Mouse (Mus musculus) natural killer cell, adult 2 months (primary cell): ENCODE data around the gene Sptlc2.

Source experiments
- DNase-seq, 2 experiments: peaks; one replicate each; pipeline ENCODE4 v3.0.0; 2022; ENCODE audit warnings: low spot score in 2 of 2

Sptlc2 gene

GRCm38 (mm10) chr12:87388122-87388774 lies at the start of gene Sptlc2:
Sptlc2 (minus strand) TSS chr12:87388355.
- peak; percentile 99 for DNase-seq

- no peak for DNase-seq
Observed at GRCm38 (mm10) chr12:87428885-87429284, 40.7 kb upstream of the Sptlc2 start.

- no peak for DNase-seq
Observed at GRCm38 (mm10) chr12:87428295-87428694, 40.1 kb upstream of the Sptlc2 start.

- no peak for DNase-seq
Observed at GRCm38 (mm10) chr12:87426354-87427031, 38.3 kb upstream of the Sptlc2 start.

GRCm38 (mm10) chr12:87424516-87424915 lies 36.4 kb upstream of the Sptlc2 start:
- DNase-seq, result no peak

GRCm38 (mm10) chr12:87423700-87424099 lies 35.5 kb upstream of the Sptlc2 start:
- no peak for DNase-seq

GRCm38 (mm10) chr12:87421708-87422507 lies 33.8 kb upstream of the Sptlc2 start:
- DNase-seq, result no peak

GRCm38 (mm10) chr12:87419974-87420485 lies 31.9 kb upstream of the Sptlc2 start:
- DNase-seq, result no peak

GRCm38 (mm10) chr12:87418921-87419320 lies 30.8 kb upstream of the Sptlc2 start:
- no peak for DNase-seq

GRCm38 (mm10) chr12:87416690-87417089 lies 28.5 kb upstream of the Sptlc2 start:
- DNase-seq, result peak; percentile 27 to 50

GRCm38 (mm10) chr12:87415358-87415757 lies 27.2 kb upstream of the Sptlc2 start:
- DNase-seq, result no peak

GRCm38 (mm10) chr12:87413179-87413790 lies 25.1 kb upstream of the Sptlc2 start:
- peak; percentile 50 to 60 for DNase-seq

- no peak for DNase-seq
Observed at GRCm38 (mm10) chr12:87410999-87411398, 22.8 kb upstream of the Sptlc2 start.

- DNase-seq, result no peak
Observed at GRCm38 (mm10) chr12:87409123-87409522, 21.0 kb upstream of the Sptlc2 start.

GRCm38 (mm10) chr12:87407869-87408605 lies 19.9 kb upstream of the Sptlc2 start:
- DNase-seq, result no peak

GRCm38 (mm10) chr12:87405721-87406120 lies 17.6 kb upstream of the Sptlc2 start:
- DNase-seq, result no peak

GRCm38 (mm10) chr12:87405165-87405564 lies 17.0 kb upstream of the Sptlc2 start:
- DNase-seq, result no peak

- no peak for DNase-seq
Observed at GRCm38 (mm10) chr12:87401883-87402282, 13.7 kb upstream of the Sptlc2 start.

GRCm38 (mm10) chr12:87399119-87399819 lies 11.1 kb upstream of the Sptlc2 start:
- DNase-seq, result no peak

- DNase-seq, result no peak
Observed at GRCm38 (mm10) chr12:87397811-87398417, 9.8 kb upstream of the Sptlc2 start.
